Comparison of ENCODE assay signal across 10 mouse cellular contexts in genomic region chr4:97649626-97650015, GRCm38 (mm10).
DNase-seq lines count a peak whose midpoint lies in the region; ATAC-seq lines count a peak whose summit lies in the region.
"Had no signal": no experiment of that assay in that cellular context is flagged by ENCODE, and none has a peak within 500 bp of the region (broad histone marks: within the 10 kb centered on the region; RNA-seq: fewer than 3 reads in every experiment).

No protein-coding gene starts in this region.

- H3K4me2 ChIP-seq in embryonic facial prominence, embryonic 12.5 days (replicated peaks): peak overlapping the region; percentile 21; the same call in 1 of the 2 replicates
- no peak overlapping the region for H3K4me2 ChIP-seq in hindbrain, embryonic 15.5 days
- H3K4me2 ChIP-seq in neural tube, embryonic 12.5 days (replicated peaks): no peak overlapping the region
- H3K4me2 ChIP-seq: liver, embryonic 13.5 days had no signal

- no peak overlapping the region for H3K9ac ChIP-seq in embryonic facial prominence, embryonic 12.5 days
- no peak overlapping the region for H3K9ac ChIP-seq in hindbrain, embryonic 15.5 days
- no peak overlapping the region for H3K9ac ChIP-seq in neural tube, embryonic 12.5 days
- H3K9ac ChIP-seq: liver, embryonic 13.5 days had no signal

- no peaks in the 10 kb centered on the region for H3K27me3 ChIP-seq in embryonic facial prominence, embryonic 12.5 days
- H3K27me3 ChIP-seq in hindbrain, embryonic 15.5 days: no peaks in the 10 kb centered on the region
- H3K27me3 ChIP-seq in neural tube, embryonic 12.5 days (replicated peaks): no peaks in the 10 kb centered on the region
- H3K27me3 ChIP-seq: liver, embryonic 13.5 days had no signal

- 56% methylated on average over 5 of the region's 5 CpGs for WGBS in embryonic facial prominence, embryonic 12.5 days
- WGBS in hindbrain, embryonic 15.5 days: 26% methylated on average over 5 of the region's 5 CpGs
- WGBS in neural tube, embryonic 12.5 days: 65% methylated on average over 5 of the region's 5 CpGs

- peak overlapping the region; percentile 67 for H3K27ac ChIP-seq in embryonic facial prominence, embryonic 12.5 days
- H3K27ac ChIP-seq in hindbrain, embryonic 15.5 days (replicated peaks): peak overlapping the region; percentile 79
- peak overlapping the region; percentile 44; the same call in 1 of the 2 replicates for H3K27ac ChIP-seq in neural tube, embryonic 12.5 days
- H3K27ac ChIP-seq: kidney, postnatal 0 days; liver, embryonic 13.5 days had no signal

- H3K4me1 ChIP-seq in embryonic facial prominence, embryonic 12.5 days: peaks cover 23% of the 10 kb centered on the region
- H3K4me1 ChIP-seq in hindbrain, embryonic 15.5 days (replicated peaks): peaks cover 34% of the 10 kb centered on the region
- peaks cover 28% of the 10 kb centered on the region for H3K4me1 ChIP-seq in neural tube, embryonic 12.5 days
- H3K4me1 ChIP-seq: liver, embryonic 13.5 days had no signal

- intact Hi-C loops in left cerebral cortex, postnatal 4 days (cut with DNase I): no loop called here

- DNase-seq in left cerebral cortex, postnatal 4 days: peak; percentile 64
- DNase-seq in left cerebral cortex, adult 18-20 months (ENCODE audit: low spot score in 2 of 2): no peak
- no peak for DNase-seq in adrenal gland, adult (ENCODE audit: inconsistent age in 2 of 2, low spot score in 1 of 2)
- no peak for DNase-seq in spleen, adult 18-20 months
- DNase-seq in adrenal gland, postnatal 25 days: no peak
- DNase-seq: liver, embryonic 13.5 days had no signal

- no peak for ATAC-seq in embryonic facial prominence, embryonic 12.5 days (ENCODE audit: insufficient number of reproducible peaks, insufficient read depth, low FRiP score, low TSS enrichment)
- ATAC-seq in hindbrain, embryonic 15.5 days (ENCODE audit: low FRiP score, low read depth): peak; percentile 75
- ATAC-seq in neural tube, embryonic 12.5 days (ENCODE audit: low FRiP score, low read depth): peak; percentile 51; the same call in 1 of the 2 replicates

- H3K9me3 ChIP-seq in embryonic facial prominence, embryonic 12.5 days: no peaks in the 10 kb centered on the region
- no peaks in the 10 kb centered on the region for H3K9me3 ChIP-seq in hindbrain, embryonic 15.5 days
- no peaks in the 10 kb centered on the region for H3K9me3 ChIP-seq in neural tube, embryonic 12.5 days
- H3K9me3 ChIP-seq: liver, embryonic 13.5 days had no signal

- no peaks in the 10 kb centered on the region for H3K36me3 ChIP-seq in embryonic facial prominence, embryonic 12.5 days
- H3K36me3 ChIP-seq in hindbrain, embryonic 15.5 days: no peaks in the 10 kb centered on the region
- H3K36me3 ChIP-seq in neural tube, embryonic 12.5 days: no peaks in the 10 kb centered on the region
- H3K36me3 ChIP-seq: liver, embryonic 13.5 days had no signal

- H3K4me3 ChIP-seq in embryonic facial prominence, embryonic 12.5 days: no peak overlapping the region
- H3K4me3 ChIP-seq in hindbrain, embryonic 15.5 days: no peak overlapping the region
- H3K4me3 ChIP-seq in neural tube, embryonic 12.5 days: no peak overlapping the region
- H3K4me3 ChIP-seq: liver, embryonic 13.5 days had no signal
